Mouse (Mus musculus) intestine, embryonic 14.5 days (tissue): ENCODE measurements around the gene D630003M21Rik. TPM values are rescaled to one million over a fixed set of nuclear protein-coding genes. Genes with fewer than 3 reads are reported as not detected.

Experiments used
- ATAC-seq: fragments of 200-750 bp; cut with Nextera tagmentation; replicated peaks from 2 replicates; pipeline ENCODE4 v1.8.0; 2017; ENCODE audit warnings: low read depth, moderate number of reproducible peaks, moderate TSS enrichment, moderate library complexity; ENCODE audit not compliant: low FRiP score, low TSS enrichment
- DNase-seq: peaks from one replicate; pipeline ENCODE4 v3.0.0-alpha.2; 2018; ENCODE audit warnings: low spot score
- H3K27ac ChIP-seq: fragments of 300-500 bp; sonication (generic); 2 replicates; pipeline ENCODE4 v1.5.1; 2014; ENCODE audit warnings: low read depth, mild to moderate bottlenecking, control low read depth
- H3K27me3 ChIP-seq: fragments of 300-500 bp; sonication (generic); replicated peaks from 2 replicates; pipeline ENCODE4 v1.6.1; 2014; ENCODE audit warnings: low read length, control low read depth; ENCODE audit not compliant: control insufficient read depth, insufficient read depth
- H3K36me3 ChIP-seq: fragments of 300-500 bp; sonication (generic); 2 replicates; pipeline ENCODE4 v1.6.1; 2014; ENCODE audit warnings: low read length, control low read depth; ENCODE audit not compliant: control insufficient read depth, insufficient read depth
- H3K4me1 ChIP-seq: fragments of 300-500 bp; sonication (generic); replicated peaks from 2 replicates; pipeline ENCODE4 v1.6.1; 2014; ENCODE audit warnings: low read length, control low read depth, mixed read lengths; ENCODE audit not compliant: control insufficient read depth, insufficient read depth
- H3K4me2 ChIP-seq: fragments of 300-500 bp; sonication (generic); 2 replicates; pipeline ENCODE4 v1.6.1; 2014; ENCODE audit warnings: low read length
- H3K4me3 ChIP-seq: fragments of 300-500 bp; sonication (generic); 2 replicates; pipeline ENCODE4 v1.5.1; 2014; ENCODE audit warnings: low read depth, low read length, control low read depth, mixed read lengths
- H3K9ac ChIP-seq: fragments of 300-500 bp; sonication (generic); 2 replicates; pipeline ENCODE4 v1.6.1; 2014; ENCODE audit warnings: mild to moderate bottlenecking, low read length
- H3K9me3 ChIP-seq: fragments of 300-500 bp; sonication (generic); 2 replicates; pipeline ENCODE4 v1.6.1; 2016; ENCODE audit warnings: low read length, control low read depth; ENCODE audit not compliant: control insufficient read depth
- WGBS: fragments of 180-500 bp; shearing (Covaris S2); extraction: QIAGEN DNeasy Blood & Tissue Kit; methylation state at CpG from one replicate; pipeline ENCODE4 v1.1.7; 2014; 5-methylcytosine and 5-hydroxymethylcytosine counted together
- polyA plus RNA-seq: library from polyadenylated mRNA; unstranded; fragments of >200 nt; fragmentation: Nextera tagmentation; extraction: Ambion mirVana; gene quantifications from 2 replicates; pipeline ENCODE4 v1.2.1, GENCODE M21; 2014

The D630003M21Rik gene
- polyA plus RNA-seq, 1 experiment from 2014 or later, result 1.5 TPM

DNA sequence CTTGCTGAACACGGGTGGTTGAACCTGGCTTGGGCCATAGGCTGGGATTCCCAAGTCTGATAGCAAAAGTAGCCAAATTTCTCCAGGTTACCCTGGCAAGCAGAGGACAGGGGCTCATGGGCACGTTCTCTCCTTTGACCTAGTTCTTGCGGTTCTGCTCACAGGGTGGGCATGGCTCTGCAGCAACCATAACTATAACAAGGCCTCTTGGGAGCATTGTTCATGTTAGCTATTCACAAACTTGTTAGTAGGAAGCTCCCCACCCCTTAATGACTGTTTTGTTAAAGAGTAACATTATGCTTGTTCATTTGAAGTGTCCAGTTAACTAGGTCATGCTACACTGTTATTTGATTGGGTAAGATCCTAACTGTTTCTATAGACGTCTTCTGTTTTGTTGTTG lies 63.2 kb downstream of the D630003M21Rik start:
- Histone ChIP-seq H3K9me3 (no peaks in the 10 kb centered on the region), H3K9ac (no peak overlapping the region), H3K4me3 (no peak overlapping the region), H3K27me3 (no peaks in the 10 kb centered on the region), H3K27ac (no peak overlapping the region), H3K4me1 (peaks cover 4% of the 10 kb centered on the region; the same call in 1 of the 2 replicates), H3K36me3 (no peaks in the 10 kb centered on the region), H3K4me2 (no peak overlapping the region)
- DNase-seq, result no peak
- ATAC-seq, result no peak
- WGBS, result 82% methylated on average over 4 of the region's 4 CpGs

DNA sequence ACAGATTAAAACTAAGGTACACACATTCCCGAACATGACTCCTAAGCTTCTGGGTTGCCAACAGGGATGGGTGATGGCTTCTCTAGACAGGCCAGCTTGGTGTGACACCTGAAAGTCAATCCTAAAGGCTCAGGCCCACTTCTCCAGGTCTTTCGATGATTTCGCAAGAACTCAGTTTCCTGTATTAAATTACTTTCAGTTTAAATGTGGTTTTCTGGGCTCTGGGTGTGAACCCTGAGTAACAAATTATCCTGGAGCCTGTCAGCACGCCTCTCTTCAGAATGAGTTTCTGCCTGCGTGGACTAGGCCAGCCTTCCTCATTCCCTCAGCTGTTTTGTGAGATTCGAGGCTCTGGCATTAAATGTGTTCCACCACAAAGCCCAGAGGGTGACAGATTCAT lies 66.0 kb downstream of the D630003M21Rik start:
- no peaks in the 10 kb centered on the region for H3K36me3 ChIP-seq
- no peak overlapping the region for H3K4me3 ChIP-seq
- no peaks in the 10 kb centered on the region for H3K9me3 ChIP-seq
- H3K27me3 ChIP-seq, result no peaks in the 10 kb centered on the region
- 64% methylated on average over 6 of the region's 6 CpGs for WGBS
- DNase-seq (no peak), ATAC-seq (no peak)
- peaks cover 17% of the 10 kb centered on the region; the same call in 1 of the 2 replicates for H3K4me1 ChIP-seq
- no peak overlapping the region for H3K27ac ChIP-seq
- H3K9ac ChIP-seq, result no peak overlapping the region
- H3K4me2 ChIP-seq, result no peak overlapping the region

DNA sequence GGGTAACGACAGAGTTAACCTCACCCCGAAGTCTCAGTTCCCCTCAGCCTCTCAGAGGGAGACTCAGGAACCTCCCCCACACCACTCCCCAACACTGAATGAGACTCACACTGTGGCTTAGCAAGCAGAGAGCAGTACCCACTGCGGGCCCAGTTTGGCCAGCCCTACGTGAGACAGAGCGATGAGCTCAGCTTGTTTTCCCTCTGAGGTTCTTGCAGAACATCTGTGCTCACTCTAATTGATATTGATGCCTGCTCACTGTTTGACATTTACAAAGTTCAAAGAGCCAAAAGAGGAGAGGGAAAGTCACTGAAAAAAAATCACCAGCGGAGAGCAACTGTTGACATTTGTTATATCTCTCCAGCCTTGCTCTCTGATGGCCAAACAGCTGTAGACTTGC lies 67.3 kb downstream of the D630003M21Rik start:
- ATAC-seq (no peak), DNase-seq (no peak)
- Histone ChIP-seq H3K4me1 (peaks cover 12% of the 10 kb centered on the region; the same call in 1 of the 2 replicates), H3K4me2 (no peak overlapping the region), H3K9ac (no peak overlapping the region), H3K4me3 (no peak overlapping the region), H3K27ac (peak overlapping the region; percentile 1; the same call in 1 of the 2 replicates), H3K27me3 (no peaks in the 10 kb centered on the region), H3K9me3 (no peaks in the 10 kb centered on the region), H3K36me3 (no peaks in the 10 kb centered on the region)
- 63% methylated on average over 6 of the region's 6 CpGs for WGBS

DNA sequence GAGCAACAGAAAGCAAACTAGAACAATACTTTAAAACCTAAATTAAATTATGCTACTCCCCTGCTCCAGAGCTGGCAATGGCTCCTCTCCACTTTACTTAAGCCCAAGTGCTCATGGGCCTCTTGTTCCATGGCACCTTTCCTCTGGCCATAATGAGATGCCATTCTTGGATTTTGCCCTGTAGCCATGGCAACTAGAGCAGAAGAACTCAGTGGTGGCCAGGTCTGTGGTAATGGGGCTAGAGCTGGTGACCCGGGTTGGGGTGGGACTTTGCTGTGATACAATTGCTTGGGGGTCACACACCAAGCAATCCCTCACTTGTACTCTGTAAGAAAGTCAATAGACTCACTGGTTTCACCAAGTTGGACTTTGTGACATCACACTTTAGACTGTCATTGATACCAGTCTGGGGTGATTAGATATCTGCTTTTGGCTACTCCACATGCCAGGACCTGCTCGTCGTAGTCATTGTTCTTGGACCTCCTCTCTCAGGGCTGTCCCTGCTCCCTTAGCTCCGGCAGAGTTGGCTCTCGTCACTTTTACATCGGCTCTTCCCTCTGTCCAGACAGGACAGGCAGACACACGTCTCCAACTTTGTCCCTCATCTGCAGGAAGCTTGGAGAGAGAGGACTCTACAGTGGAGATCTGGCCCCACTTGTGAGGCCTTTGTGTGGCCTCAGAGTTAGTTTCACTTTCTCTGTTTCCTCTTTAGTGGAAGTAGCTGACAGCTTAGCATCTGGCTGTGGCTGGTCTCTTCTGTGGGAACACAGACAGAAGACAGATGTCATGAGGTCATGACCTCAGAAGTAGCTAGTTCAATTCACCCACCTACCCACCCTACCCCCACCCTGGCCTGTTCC lies 69.4 kb downstream of the D630003M21Rik start:
- Histone ChIP-seq H3K36me3 (no peaks in the 10 kb centered on the region), H3K9ac (no peak overlapping the region), H3K4me1 (peaks cover 12% of the 10 kb centered on the region; the same call in 1 of the 2 replicates), H3K4me2 (peak overlapping the region; percentile 32; the same call in 1 of the 2 replicates), H3K9me3 (no peaks in the 10 kb centered on the region), H3K4me3 (no peak overlapping the region), H3K27ac (peak overlapping the region; percentile 77), H3K27me3 (no peaks in the 10 kb centered on the region)
- DNase-seq, result no peak
- peak; percentile 64 for ATAC-seq
- 32% methylated on average over 7 of the region's 7 CpGs for WGBS

DNA sequence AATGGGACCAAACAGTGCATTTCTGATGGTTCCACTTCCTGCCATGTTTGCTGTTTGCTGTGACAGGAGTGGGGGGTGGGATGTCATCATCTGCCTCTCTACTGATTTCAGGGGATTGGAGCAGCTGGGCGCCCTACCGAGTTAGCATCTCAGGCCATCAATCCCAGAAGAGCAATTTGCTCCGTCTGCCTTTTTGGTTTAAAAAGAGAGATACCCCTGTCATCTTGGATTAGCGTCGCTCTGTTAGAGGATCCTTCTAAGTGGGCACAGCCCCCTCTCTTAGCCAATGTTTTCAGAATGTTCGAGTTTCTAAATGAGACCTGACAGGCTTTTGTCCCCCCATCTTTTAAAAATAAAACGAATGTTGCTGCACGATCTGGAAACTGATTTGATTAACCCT lies 71.4 kb downstream of the D630003M21Rik start:
- no peaks in the 10 kb centered on the region for H3K9me3 ChIP-seq

DNA sequence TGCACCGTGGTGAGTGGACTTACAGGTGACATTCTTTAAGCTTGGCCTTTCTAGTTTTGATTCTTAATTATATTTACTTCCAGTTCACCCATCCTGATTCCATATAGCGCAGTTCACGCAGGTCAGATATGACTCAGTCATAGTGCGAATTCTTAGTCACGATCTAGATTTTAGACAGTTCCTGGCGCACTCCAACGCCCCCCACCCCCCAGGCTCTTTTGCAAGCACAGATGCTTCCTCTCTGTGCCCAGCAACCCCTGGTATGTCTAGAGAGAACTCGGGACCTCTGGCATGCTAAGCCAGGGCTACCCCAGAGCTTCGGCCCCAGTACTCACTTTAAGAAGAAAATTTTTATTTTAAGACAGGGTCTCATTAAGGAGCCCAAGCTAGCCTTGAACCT lies 72.5 kb downstream of the D630003M21Rik start:
- DNase-seq (no peak), ATAC-seq (no peak)
- no peaks in the 10 kb centered on the region for H3K9me3 ChIP-seq
- no peak overlapping the region for H3K27ac ChIP-seq
- H3K4me3 ChIP-seq, result no peak overlapping the region
- H3K4me1 ChIP-seq, result peaks cover 30% of the 10 kb centered on the region; the same call in 1 of the 2 replicates
- H3K9ac ChIP-seq, result no peak overlapping the region
- no peak overlapping the region for H3K4me2 ChIP-seq
- no peaks in the 10 kb centered on the region for H3K36me3 ChIP-seq
- 82% methylated on average over 9 of the region's 9 CpGs for WGBS
- no peaks in the 10 kb centered on the region for H3K27me3 ChIP-seq

More for the DNA sequence above, 71.4 kb downstream of the D630003M21Rik start:
- DNase-seq (no peak), ATAC-seq (no peak)
- Histone ChIP-seq H3K4me2 (no peak overlapping the region), H3K27ac (no peak overlapping the region), H3K27me3 (no peaks in the 10 kb centered on the region), H3K36me3 (no peaks in the 10 kb centered on the region), H3K9ac (no peak overlapping the region), H3K4me1 (peaks cover 30% of the 10 kb centered on the region; the same call in 1 of the 2 replicates), H3K4me3 (no peak overlapping the region)
- 64% methylated on average over 8 of the region's 8 CpGs for WGBS

DNA sequence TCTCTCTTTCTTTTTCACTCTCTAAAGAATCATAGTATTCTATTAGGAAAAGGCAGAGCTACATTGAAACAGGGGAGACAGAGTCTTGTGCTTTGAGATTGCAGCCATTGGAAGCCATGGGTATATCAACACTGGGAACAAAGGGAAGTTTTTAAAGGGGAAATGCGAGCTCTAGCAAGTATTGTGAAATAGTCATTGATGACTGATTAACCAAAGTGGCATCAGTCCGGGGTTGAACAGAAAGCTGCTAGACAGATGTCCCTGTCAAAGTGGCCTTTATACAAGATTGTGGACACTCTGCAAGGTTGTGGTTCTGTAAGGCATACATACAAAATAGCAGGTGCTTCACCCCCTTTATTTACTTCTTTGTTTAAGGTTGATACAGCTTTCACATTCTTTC lies 73.4 kb downstream of the D630003M21Rik start:
- no peak for DNase-seq
- Histone ChIP-seq H3K9me3 (no peaks in the 10 kb centered on the region), H3K27ac (no peak overlapping the region), H3K9ac (no peak overlapping the region), H3K4me3 (no peak overlapping the region), H3K36me3 (no peaks in the 10 kb centered on the region), H3K27me3 (no peaks in the 10 kb centered on the region), H3K4me2 (no peak overlapping the region), H3K4me1 (peaks cover 30% of the 10 kb centered on the region; the same call in 1 of the 2 replicates)
- ATAC-seq, result no peak
- WGBS, result 67% methylated on average over 2 of the region's 2 CpGs

DNA sequence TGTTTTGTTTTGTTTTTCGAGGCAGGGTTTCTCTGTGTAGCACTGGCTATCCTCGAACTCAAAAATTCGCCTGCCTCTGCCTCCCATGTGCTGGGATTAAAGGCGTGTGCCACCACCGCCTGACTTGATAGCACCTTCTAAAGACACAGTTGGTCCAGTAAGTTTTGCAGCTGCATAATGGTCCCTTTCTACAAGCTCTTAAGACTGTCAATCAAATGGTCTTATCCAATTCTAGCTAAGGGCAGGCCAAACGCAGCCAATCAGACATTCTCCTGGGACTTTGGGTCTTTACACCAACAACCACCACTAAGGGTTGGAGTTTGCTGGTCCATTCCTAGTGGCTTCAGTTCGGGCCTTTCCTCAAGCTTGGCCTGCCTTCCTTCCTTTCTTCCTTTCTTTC lies 73.9 kb downstream of the D630003M21Rik start:
- Histone ChIP-seq H3K27me3 (no peaks in the 10 kb centered on the region), H3K9me3 (no peaks in the 10 kb centered on the region), H3K9ac (no peak overlapping the region), H3K36me3 (no peaks in the 10 kb centered on the region), H3K4me2 (no peak overlapping the region), H3K4me1 (peaks cover 26% of the 10 kb centered on the region; the same call in 1 of the 2 replicates), H3K27ac (no peak overlapping the region), H3K4me3 (no peak overlapping the region)
- no peak for DNase-seq
- 90% methylated on average over 7 of the region's 7 CpGs for WGBS
- ATAC-seq, result no peak
